ENCODE assay signal across 27 mouse cellular contexts in the genomic region with DNA sequence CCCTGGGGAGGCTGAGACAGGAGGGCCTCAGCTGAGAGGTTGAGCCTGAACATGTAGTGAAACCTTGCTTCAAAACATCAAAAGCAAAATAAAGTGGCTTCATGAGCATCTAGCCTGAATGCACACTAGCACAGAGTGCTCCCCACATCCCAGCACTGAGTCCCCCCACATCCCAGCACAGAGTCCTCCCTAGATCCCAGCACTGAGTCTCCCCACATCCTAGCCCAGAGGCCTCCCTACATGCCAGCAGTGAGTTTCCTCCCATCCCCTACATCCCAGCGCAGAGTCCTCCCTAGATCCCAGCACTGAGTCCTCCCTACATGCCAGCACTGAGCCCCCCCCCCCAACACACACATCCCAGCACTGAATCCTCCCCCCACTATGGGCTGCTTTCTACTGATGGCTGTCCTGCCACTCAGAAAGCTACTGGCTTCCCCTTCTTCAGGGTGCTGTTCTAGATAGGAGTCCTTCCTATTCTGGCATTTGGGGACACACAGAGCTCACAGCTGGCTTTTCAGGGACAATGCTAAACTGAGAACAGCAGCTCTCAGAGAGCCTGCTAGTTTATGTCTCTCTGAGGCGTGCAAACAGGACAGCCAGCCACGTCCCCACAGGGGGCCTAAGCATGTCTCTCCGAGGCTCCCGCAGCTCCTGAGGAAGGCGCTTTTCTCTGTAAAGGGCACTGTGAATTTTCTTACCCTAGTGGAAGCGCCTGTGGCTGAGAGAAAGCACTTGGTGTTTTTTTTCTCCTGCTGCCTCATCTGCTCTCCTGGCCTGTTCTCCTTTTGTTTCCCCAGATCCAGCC. TPM values are rescaled to one million over a fixed set of nuclear protein-coding genes. Genes with fewer than 3 reads are reported as not detected.
DNase-seq lines count a peak whose midpoint lies in the region; ATAC-seq lines count a peak whose summit lies in the region.
"Had no signal": no experiment of that assay in that cellular context is flagged by ENCODE, and none has a peak within 500 bp of the region (broad histone marks: within the 10 kb centered on the region; RNA-seq: fewer than 3 reads in every experiment).

No protein-coding gene starts in this region.

- H3K36me3 ChIP-seq in neural tube, embryonic 13.5 days: 0 out of 2 replicates have a peak, but pooled peaks cover 3% of the 10 kb centered on the region
- H3K36me3 ChIP-seq in midbrain, embryonic 12.5 days: no peaks in the 10 kb centered on the region
- H3K36me3 ChIP-seq: kidney, embryonic 15.5 days had no signal

- H3K4me3 ChIP-seq in neural tube, embryonic 13.5 days: no peak overlapping the region
- H3K4me3 ChIP-seq in midbrain, embryonic 12.5 days: no peak overlapping the region
- H3K4me3 ChIP-seq: kidney, embryonic 15.5 days; left cerebral cortex, adult 2 months had no signal

- peaks cover 17% of the 10 kb centered on the region for H3K4me1 ChIP-seq in neural tube, embryonic 13.5 days (replicated peaks)
- peaks cover 3% of the 10 kb centered on the region; the same call in 1 of the 2 replicates for H3K4me1 ChIP-seq in midbrain, embryonic 12.5 days

- H3K27me3 ChIP-seq in neural tube, embryonic 13.5 days: peaks cover 3% of the 10 kb centered on the region; the same call in 1 of the 2 replicates
- H3K27me3 ChIP-seq in midbrain, embryonic 12.5 days: peaks cover 16% of the 10 kb centered on the region

- no peaks in the 10 kb centered on the region for H3K9me3 ChIP-seq in neural tube, embryonic 13.5 days
- no peaks in the 10 kb centered on the region for H3K9me3 ChIP-seq in midbrain, embryonic 12.5 days
- H3K9me3 ChIP-seq: kidney, embryonic 15.5 days had no signal

- WGBS in neural tube, embryonic 13.5 days: 19% methylated on average over 7 of the region's 7 CpGs
- WGBS in midbrain, embryonic 12.5 days: 28% methylated on average over 7 of the region's 7 CpGs

- no peak for DNase-seq in frontal cortex, postnatal 14 days (ENCODE audit: low spot score in 2 of 2)
- no peak for DNase-seq in neural tube, embryonic 10.5 days (ENCODE audit: extremely low spot score, low spot score)
- DNase-seq in spleen, postnatal 4 days (ENCODE audit: low spot score in 2 of 2): no peak
- DNase-seq in thymus, adult 18-20 months: no peak
- DNase-seq: cerebellum, adult 8-10 months; gastrocnemius, postnatal 36 days; heart, postnatal 14 days; kidney, postnatal 4 days; layer of hippocampus, adult 9-11 months; left cerebral cortex, postnatal 4 days; liver, postnatal 0 days; lung, postnatal 10 days; thymus, postnatal 14 days had no signal

- 0 out of 2 replicates have a peak overlapping the region, but pooled peaks have one; percentile 4 for H3K9ac ChIP-seq in neural tube, embryonic 13.5 days
- H3K9ac ChIP-seq in midbrain, embryonic 12.5 days (replicated peaks): no peak overlapping the region
- H3K9ac ChIP-seq: kidney, embryonic 15.5 days; liver, postnatal 0 days had no signal

- ATAC-seq in frontal cortex, adult (ENCODE audit: low TSS enrichment): peak; percentile 73
- ATAC-seq in neural tube, embryonic 13.5 days (ENCODE audit: low read depth): no peak
- no peak for ATAC-seq in midbrain, embryonic 12.5 days (ENCODE audit: low FRiP score, low read depth)
- ATAC-seq in monocyte, adult 5-6 weeks (replicated peaks; ENCODE audit: insufficient number of reproducible peaks, low FRiP score, low TSS enrichment, poor library complexity, severe bottlenecking): no peak
- ATAC-seq: inflammation-experienced regulatory T-cells, adult 6 months; liver, postnatal 0 days had no signal

- peak overlapping the region; percentile 15; the same call in 1 of the 2 replicates for H3K27ac ChIP-seq in neural tube, embryonic 13.5 days (replicated peaks)
- H3K27ac ChIP-seq in midbrain, embryonic 12.5 days (replicated peaks): peak overlapping the region; percentile 63; the same call in 1 of the 2 replicates
- H3K27ac ChIP-seq: kidney, embryonic 15.5 days; left cerebral cortex, adult 2 months; stomach, postnatal 0 days had no signal

- H3K4me2 ChIP-seq in neural tube, embryonic 13.5 days: no peak overlapping the region
- no peak overlapping the region for H3K4me2 ChIP-seq in midbrain, embryonic 12.5 days (replicated peaks)
- H3K4me2 ChIP-seq: heart, embryonic 11.5 days; kidney, embryonic 15.5 days had no signal

RNA-seq across cellular contexts. Expression of a gene that starts 2.1 kb away (rescaled TPM):
- not detected in 2 replicates for polyA plus RNA-seq in neural tube, embryonic 13.5 days (2015; fragmentation: Nextera tagmentation; extraction: Ambion mirVana)
- 0.96 TPM in 1 of 2 replicates, not detected in the other for polyA plus RNA-seq in midbrain, embryonic 12.5 days (2016; fragmentation: Nextera tagmentation; extraction: Ambion mirVana)
- total RNA-seq in monocyte, adult 5-6 weeks (2017): not detected in 3 replicates
- total RNA-seq: adrenal gland, postnatal 4 days; CH12.LX; gastrocnemius, postnatal 36 days; heart, postnatal 14 days; left cerebral cortex, adult 2 months; left cerebral cortex, postnatal 4 days; liver, adult 2 months; megakaryocyte progenitor cell, adult 5-6 weeks; MEL had no signal
- polyA plus RNA-seq: heart, embryonic 11.5 days; inflammation-experienced regulatory T-cells, adult 6 months; kidney, embryonic 15.5 days; liver, adult 2 months; liver, postnatal 0 days; stomach, postnatal 0 days had no signal

RNA-seq across cellular contexts. Expression of a gene that starts 40.4 kb away (rescaled TPM):
- polyA plus RNA-seq in neural tube, embryonic 13.5 days (2015; fragmentation: Nextera tagmentation; extraction: Ambion mirVana): 2.7 and 3.5 TPM in 2 replicates
- 6.1 and 7.9 TPM in 2 replicates for polyA plus RNA-seq in midbrain, embryonic 12.5 days (2016; fragmentation: Nextera tagmentation; extraction: Ambion mirVana)
- total RNA-seq in monocyte, adult 5-6 weeks (2017): not detected in 3 replicates
- total RNA-seq: CH12.LX; gastrocnemius, postnatal 36 days; heart, postnatal 14 days; liver, adult 2 months; megakaryocyte progenitor cell, adult 5-6 weeks; MEL had no signal
- polyA plus RNA-seq: inflammation-experienced regulatory T-cells, adult 6 months; liver, adult 2 months; liver, postnatal 0 days had no signal

RNA-seq across cellular contexts. Expression of a gene that starts 40.4 kb away (rescaled TPM):
- polyA plus RNA-seq in neural tube, embryonic 13.5 days (2015; fragmentation: Nextera tagmentation; extraction: Ambion mirVana): 19.1 and 22.6 TPM in 2 replicates
- polyA plus RNA-seq in midbrain, embryonic 12.5 days (2016; fragmentation: Nextera tagmentation; extraction: Ambion mirVana): 13.4 and 15.6 TPM in 2 replicates
- 1.8 TPM in 1 of 3 replicates, not detected in the others for total RNA-seq in monocyte, adult 5-6 weeks (2017)
- total RNA-seq: CH12.LX; gastrocnemius, postnatal 36 days; heart, postnatal 14 days; liver, adult 2 months; megakaryocyte progenitor cell, adult 5-6 weeks; MEL had no signal
- polyA plus RNA-seq: heart, embryonic 11.5 days; inflammation-experienced regulatory T-cells, adult 6 months; liver, adult 2 months; liver, postnatal 0 days had no signal
